Mouse (Mus musculus): ENCODE measurements at regions not wholly inside any gene's neighbourhood (a gene's known extent, or its start where the extent isn't known, plus 50 kb on each side); places are given as distances from the start of the nearest gene placed in this dataset.

GRCm38 (mm10) chr10:117556851-117557542 lies 72.3 kb upstream of the Cpm start:
- intact Hi-C loops (cut with DNase I): no loop called here
- no peak for DNase-seq
- Histone ChIP-seq H3K4me3 (no peak overlapping the region), H3K27ac (no peak overlapping the region)
- no peak for TF ChIP-seq CTCF (IDR thresholded peaks at IDR 0.05)

- TF ChIP-seq CTCF (IDR thresholded peaks at IDR 0.05): no peak
- intact Hi-C loops (cut with DNase I): no loop called here
- H3K27ac ChIP-seq: no peak overlapping the region
- H3K4me3 ChIP-seq: no peak overlapping the region
- DNase-seq: no peak
Measured at GRCm38 (mm10) chr10:117556027-117556789, 73.1 kb upstream of the Cpm start.

- intact Hi-C loops (cut with DNase I): no loop called here
- no peak for DNase-seq
- TF ChIP-seq CTCF (IDR thresholded peaks at IDR 0.05): no peak
- H3K27ac ChIP-seq: no peak overlapping the region
- H3K4me3 ChIP-seq: no peak overlapping the region
Measured at GRCm38 (mm10) chr10:117555542-117555941, 73.8 kb upstream of the Cpm start.

- no peak for TF ChIP-seq CTCF (IDR thresholded peaks at IDR 0.05)
- Histone ChIP-seq H3K4me3 (no peak overlapping the region), H3K27ac (no peak overlapping the region)
- intact Hi-C loops (cut with DNase I): no loop called here
- DNase-seq: no peak
Measured at GRCm38 (mm10) chr10:117555044-117555443, 74.3 kb upstream of the Cpm start.

GRCm38 (mm10) chr10:117554533-117554932 lies 74.8 kb upstream of the Cpm start:
- intact Hi-C loops (cut with DNase I): no loop called here
- no peak for DNase-seq
- Histone ChIP-seq H3K27ac (no peak overlapping the region), H3K4me3 (no peak overlapping the region)
- TF ChIP-seq CTCF (IDR thresholded peaks at IDR 0.05): no peak

GRCm38 (mm10) chr10:117553211-117554186 lies 75.8 kb upstream of the Cpm start:
- TF ChIP-seq CTCF (IDR thresholded peaks at IDR 0.05): no peak
- DNase-seq: no peak
- intact Hi-C loops (cut with DNase I): no loop called here
- Histone ChIP-seq H3K4me3 (no peak overlapping the region), H3K27ac (no peak overlapping the region)

- Histone ChIP-seq H3K4me3 (no peak overlapping the region), H3K27ac (no peak overlapping the region)
- no peak for TF ChIP-seq CTCF (IDR thresholded peaks at IDR 0.05)
- DNase-seq: no peak
- intact Hi-C loops (cut with DNase I): no loop called here
Measured at GRCm38 (mm10) chr10:117552049-117552652, 77.1 kb upstream of the Cpm start.

- H3K4me3 ChIP-seq: no peak overlapping the region
- TF ChIP-seq CTCF (IDR thresholded peaks at IDR 0.05): no peak
- intact Hi-C loops (cut with DNase I): no loop called here
- H3K27ac ChIP-seq: no peak overlapping the region
- no peak for DNase-seq
Measured at GRCm38 (mm10) chr10:117551234-117552048, 77.9 kb upstream of the Cpm start.

- intact Hi-C loops (cut with DNase I): no loop called here
- Histone ChIP-seq H3K4me3 (no peak overlapping the region), H3K27ac (no peak overlapping the region)
- no peak for TF ChIP-seq CTCF (IDR thresholded peaks at IDR 0.05)
- no peak for DNase-seq
Measured at GRCm38 (mm10) chr10:117549854-117550605, 79.3 kb upstream of the Cpm start.

GRCm38 (mm10) chr10:117549506-117549830 lies 79.8 kb upstream of the Cpm start:
- Histone ChIP-seq H3K4me3 (no peak overlapping the region), H3K27ac (no peak overlapping the region)
- TF ChIP-seq CTCF (IDR thresholded peaks at IDR 0.05): no peak
- intact Hi-C loops (cut with DNase I): no loop called here
- DNase-seq: no peak

All from gastrocnemius, adult 2 months (tissue).